Mouse (Mus musculus) small intestine, adult 2 months (tissue): ENCODE data around the gene Ropn1l. TPM values are rescaled to one million over a fixed set of nuclear protein-coding genes. Genes with fewer than 3 reads are reported as not detected.

ENCODE experiments used
- H3K27ac ChIP-seq: fragments of 200-500 bp; 2 replicates; pipeline ENCODE4 v1.5.1; 2012; ENCODE audit warnings: low read depth, low read length, control low read depth, inconsistent platforms; ENCODE audit not compliant: insufficient read depth
- H3K27me3 ChIP-seq: fragments of 200-500 bp; 2 replicates; pipeline ENCODE4 v1.6.1; 2012; ENCODE audit warnings: mild to moderate bottlenecking, moderate library complexity, low read length, inconsistent platforms; ENCODE audit not compliant: control insufficient read depth, insufficient read depth
- H3K36me3 ChIP-seq: fragments of 200-500 bp; 2 replicates; pipeline ENCODE4 v1.6.1; 2012; ENCODE audit warnings: mild to moderate bottlenecking, low read length, control low read depth, inconsistent platforms; ENCODE audit not compliant: control insufficient read depth, insufficient read depth
- H3K4me1 ChIP-seq: fragments of 200-500 bp; 2 replicates; pipeline ENCODE4 v1.6.1; 2012; ENCODE audit warnings: low read length, inconsistent platforms, mixed read lengths; ENCODE audit not compliant: control insufficient read depth, insufficient read depth, insufficient read length
- H3K4me3 ChIP-seq: fragments of 200-500 bp; 2 replicates; pipeline ENCODE4 v1.5.1; 2012; ENCODE audit warnings: low read depth, mild to moderate bottlenecking, control low read depth, inconsistent platforms, low read length, moderate library complexity
- CTCF ChIP-seq: fragments of 200-500 bp; IDR thresholded peaks from 2 replicates; pipeline ENCODE4 v1.5.1; 2012; ENCODE audit warnings: low read depth, mild to moderate bottlenecking, control low read depth, inconsistent platforms, low read length, moderate library complexity, mixed read lengths; ENCODE audit not compliant: insufficient replicate concordance, insufficient read length; ENCODE audit errors: extremely low read depth
- POLR2A ChIP-seq: fragments of 200-500 bp; IDR thresholded peaks from 2 replicates; pipeline ENCODE4 v1.6.1; 2012; ENCODE audit warnings: low read depth, mild to moderate bottlenecking, control low read depth, inconsistent platforms, low read length, moderate library complexity
- WGBS: fragments of 180-500 bp; shearing (Covaris S2); methylation state at CpG from one replicate; pipeline ENCODE4 v1.1.7; 2018; 5-methylcytosine and 5-hydroxymethylcytosine counted together
- polyA plus RNA-seq: library from polyadenylated mRNA; depleted of rRNA; stranded (reverse); fragments of >200 nt; gene quantifications from 2 replicates; pipeline ENCODE4 v1.2.3, GENCODE M21; 2012; rRNA removed

The Ropn1l gene
- polyA plus RNA-seq, 1 experiment, result 0.22 TPM

DNA sequence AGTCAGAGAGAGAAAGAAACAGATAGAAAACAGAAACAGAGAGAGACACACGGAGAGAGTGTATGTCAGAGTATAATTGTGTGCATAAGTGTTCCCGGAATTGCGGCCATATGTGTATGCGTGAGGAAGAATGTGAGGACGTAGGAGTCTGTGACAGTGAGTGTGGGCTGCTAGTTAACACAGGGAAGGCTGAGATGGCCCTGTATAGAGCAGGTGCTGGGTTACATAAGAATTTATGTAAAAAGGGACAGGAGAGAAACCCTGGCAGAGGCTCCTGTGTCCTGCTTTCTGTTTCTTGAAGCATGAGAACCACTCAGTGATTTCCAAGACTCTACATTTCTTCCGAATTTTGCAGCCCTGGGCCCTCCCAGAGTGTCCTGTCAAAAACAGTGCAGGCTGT is 60.1 kb downstream of the Ropn1l start:
- TF ChIP-seq CTCF, result no peak
- TF ChIP-seq POLR2A, result no peak
- WGBS, result 85% methylated on average over 6 of the region's 6 CpGs
- no peaks in the 10 kb centered on the region for H3K4me1 ChIP-seq
- no peaks in the 10 kb centered on the region for H3K36me3 ChIP-seq
- no peak overlapping the region for H3K27ac ChIP-seq
- no peak overlapping the region for H3K4me3 ChIP-seq
- H3K27me3 ChIP-seq, result no peaks in the 10 kb centered on the region

DNA sequence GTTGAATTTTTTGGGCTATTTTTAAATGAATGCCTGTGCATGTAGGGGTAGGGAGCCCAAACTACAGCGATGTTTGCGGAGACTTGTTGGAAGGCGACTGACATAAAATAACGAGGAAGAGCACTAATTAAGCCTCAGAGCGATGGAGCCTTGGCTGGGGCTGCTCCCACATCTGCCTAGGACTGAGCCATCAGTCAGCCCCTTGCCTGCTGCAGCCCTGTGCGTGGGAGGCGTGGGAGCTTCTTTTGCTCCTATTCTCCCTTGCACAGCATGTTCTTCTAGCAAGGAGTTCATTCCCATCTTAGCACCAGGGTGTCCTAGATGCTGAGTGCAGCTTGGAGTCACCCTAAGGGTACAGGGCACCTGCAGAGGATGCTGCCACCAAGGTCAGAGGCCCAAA is 60.8 kb downstream of the Ropn1l start:
- no peak overlapping the region for H3K27ac ChIP-seq
- 83% methylated on average over 7 of the region's 7 CpGs for WGBS
- no peaks in the 10 kb centered on the region for H3K36me3 ChIP-seq
- no peak overlapping the region for H3K4me3 ChIP-seq
- no peaks in the 10 kb centered on the region for H3K27me3 ChIP-seq
- TF ChIP-seq CTCF, result no peak
- no peak for TF ChIP-seq POLR2A
- no peaks in the 10 kb centered on the region for H3K4me1 ChIP-seq

DNA sequence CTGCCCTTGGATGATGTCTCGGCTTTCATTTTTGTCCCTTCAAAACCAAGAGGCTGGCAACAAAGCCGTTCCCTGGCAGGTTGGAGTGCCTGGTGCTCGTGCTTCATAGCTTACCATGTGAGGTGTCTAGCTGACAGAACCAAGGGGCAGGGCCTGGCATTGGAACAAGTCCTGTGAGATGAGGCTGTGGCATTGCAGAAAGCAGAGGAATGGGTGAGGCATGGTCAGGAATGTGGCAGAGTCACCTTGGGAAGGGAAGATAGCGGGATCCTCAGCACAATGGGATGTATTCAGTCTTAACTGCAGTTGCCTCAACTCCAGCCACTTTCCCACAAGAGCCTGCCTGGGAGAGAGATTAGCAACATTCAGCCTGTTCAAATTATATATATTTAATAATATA is 61.4 kb downstream of the Ropn1l start:
- no peak for TF ChIP-seq CTCF
- no peak for TF ChIP-seq POLR2A
- H3K27me3 ChIP-seq, result no peaks in the 10 kb centered on the region
- H3K36me3 ChIP-seq, result no peaks in the 10 kb centered on the region
- WGBS, result 77% methylated on average over 4 of the region's 4 CpGs
- H3K4me3 ChIP-seq, result no peak overlapping the region
- no peak overlapping the region for H3K27ac ChIP-seq
- no peaks in the 10 kb centered on the region for H3K4me1 ChIP-seq

Other genes with a start within 250 kb of the Ropn1l start
- gene Dap, start 229.4 kb downstream of the Ropn1l start, polyA plus RNA-seq, result 87.8 and 145 TPM in 2 replicates
- gene Ankrd33b, start 86.0 kb downstream of the Ropn1l start, polyA plus RNA-seq, result 0.52 and 0.65 TPM in 2 replicates
- 9.5 and 18.1 TPM in 2 replicates for gene March6, start 77.3 kb upstream of the Ropn1l start, polyA plus RNA-seq
- gene Cmbl, start 111.7 kb upstream of the Ropn1l start, polyA plus RNA-seq, result 56.5 and 140 TPM in 2 replicates
- 30.4 and 38.8 TPM in 2 replicates for gene Cct5, start 148.1 kb upstream of the Ropn1l start, polyA plus RNA-seq
- 2.4 and 4.0 TPM in 2 replicates for gene Fam173b, start 148.1 kb upstream of the Ropn1l start, polyA plus RNA-seq